Mouse (Mus musculus) ovary, postnatal 14 days (tissue): ENCODE results near the gene Axin1.

ENCODE experiments used
- DNase-seq: peaks from one replicate; pipeline ENCODE4 v3.0.0; 2022; ENCODE audit warnings: low spot score

Gene Axin1

GRCm38 (mm10) chr17:26239551-26239950, 101.1 kb downstream of the Axin1 start:
- no peak for DNase-seq

GRCm38 (mm10) chr17:26240120-26240790, 101.8 kb downstream of the Axin1 start:
- DNase-seq, result no peak

GRCm38 (mm10) chr17:26240990-26241389, 102.5 kb downstream of the Axin1 start:
- DNase-seq, result no peak

GRCm38 (mm10) chr17:26243471-26244100, 105.1 kb downstream of the Axin1 start:
- no peak for DNase-seq

- peak; percentile 91 for DNase-seq
Measured at GRCm38 (mm10) chr17:26244101-26244841, 105.8 kb downstream of the Axin1 start, which contains the start of gene Fam234a. Gene Fam234a, minus strand, starts transcription at chr17:26244242.
